Mouse (Mus musculus): ENCODE measurements at regions not wholly inside any gene's neighbourhood (a gene's known extent, or its start where the extent isn't known, plus 50 kb on each side); places are given as distances from the start of the nearest gene placed in this dataset.

- ATAC-seq (ENCODE audit: insufficient read depth) (no peak), DNase-seq (ENCODE audit: low read depth in 3 of 3, low spot score in 3 of 3) (peak; percentile 7 to 17 (median 9))
- WGBS (ENCODE audit: insufficient replicate concordance), result 13% methylated on average over 7 of the region's 7 CpGs
- Histone ChIP-seq H3K27me3 (ENCODE audit: control insufficient read depth, insufficient read depth, low read length) (no peaks in the 10 kb centered on the region), H3K27ac (no peak overlapping the region), H3K4me3 (ENCODE audit: insufficient read depth in 1 of 2, low read depth in 2 of 2, low read length in 2 of 2) (no peak overlapping the region), H3K4me2 (ENCODE audit: low read depth) (no peak overlapping the region), H3K4me1 (replicated peaks; ENCODE audit: control insufficient read depth in 2 of 2, insufficient read depth in 2 of 2, low read length in 1 of 2) (no peaks in the 10 kb centered on the region), H3K36me3 (replicated peaks; ENCODE audit: control insufficient read depth, insufficient read depth, low read depth) (no peaks in the 10 kb centered on the region), H3K9ac (replicated peaks) (no peak overlapping the region), H3K9me3 (ENCODE audit: control insufficient read depth, low read length) (no peaks in the 10 kb centered on the region)
- peak; percentile 57 for TF ChIP-seq CTCF (IDR thresholded peaks at IDR 0.05; ENCODE audit: low read depth)
- TF ChIP-seq EP300 (IDR thresholded peaks at IDR 0.05; ENCODE audit: low read depth), result no peak
Measured at GRCm38 (mm10) chr3:41228536-41228935, 145.7 kb upstream of the Pgrmc2 start.

DNA sequence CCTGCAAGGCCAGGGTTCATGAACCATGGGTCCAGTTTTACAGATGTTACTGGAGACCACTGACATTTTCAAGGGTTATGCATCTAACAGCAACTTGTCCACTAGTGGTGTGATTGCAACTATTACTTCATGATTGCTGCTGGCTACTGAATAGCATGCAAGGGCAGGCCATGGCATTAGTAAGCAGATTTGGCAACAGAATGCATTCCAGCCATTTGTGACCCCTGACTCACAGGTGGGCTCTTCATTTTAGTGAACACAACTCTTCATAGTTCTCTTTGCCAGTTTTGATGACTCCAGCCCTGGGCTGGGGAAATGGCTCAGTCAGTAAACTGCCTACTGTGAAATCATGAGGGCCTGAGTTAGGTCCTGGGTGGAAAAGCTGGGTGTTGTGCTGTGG, 137.9 kb upstream of the Pgrmc2 start:
- no peak for ATAC-seq (ENCODE audit: insufficient read depth)
- H3K36me3 ChIP-seq (replicated peaks; ENCODE audit: control insufficient read depth, insufficient read depth, low read depth), result no peaks in the 10 kb centered on the region

DNA sequence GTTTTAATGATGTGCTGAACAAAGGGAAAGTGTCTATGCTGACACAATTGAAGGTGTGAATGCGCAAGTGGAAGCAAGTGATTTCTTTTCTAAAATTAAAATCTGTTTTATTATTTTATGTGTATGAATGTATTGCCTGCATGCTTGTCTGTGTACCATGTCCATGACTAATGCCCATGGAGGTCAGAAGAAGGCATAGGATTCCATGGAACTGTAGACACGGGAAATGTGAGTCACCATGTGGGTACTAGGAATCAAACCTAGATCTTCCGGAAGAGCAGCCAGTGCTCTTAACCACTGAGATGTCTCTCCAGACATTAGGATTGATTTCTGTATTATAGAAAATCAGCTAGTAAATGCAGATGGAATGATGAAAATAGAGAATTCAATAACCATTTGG, 134.9 kb upstream of the Pgrmc2 start:
- H3K4me2 ChIP-seq (ENCODE audit: low read depth), result no peak overlapping the region
- no peak overlapping the region for H3K27ac ChIP-seq
- no peaks in the 10 kb centered on the region for H3K27me3 ChIP-seq (ENCODE audit: control insufficient read depth, insufficient read depth, low read length)

More for the DNA sequence above, 137.9 kb upstream of the Pgrmc2 start:
- H3K9me3 ChIP-seq (ENCODE audit: control insufficient read depth, low read length), result no peaks in the 10 kb centered on the region
- no peak overlapping the region for H3K4me3 ChIP-seq (ENCODE audit: insufficient read depth in 1 of 2, low read depth in 2 of 2, low read length in 2 of 2)
- no peak for TF ChIP-seq CTCF (IDR thresholded peaks at IDR 0.05; ENCODE audit: low read depth)
- TF ChIP-seq EP300 (IDR thresholded peaks at IDR 0.05; ENCODE audit: low read depth), result no peak
- no peak overlapping the region for H3K27ac ChIP-seq
- H3K27me3 ChIP-seq (ENCODE audit: control insufficient read depth, insufficient read depth, low read length), result no peaks in the 10 kb centered on the region
- H3K4me1 ChIP-seq (replicated peaks; ENCODE audit: control insufficient read depth in 2 of 2, insufficient read depth in 2 of 2, low read length in 1 of 2), result no peaks in the 10 kb centered on the region
- DNase-seq (ENCODE audit: low read depth in 3 of 3, low spot score in 3 of 3), result no peak
- H3K9ac ChIP-seq (replicated peaks), result no peak overlapping the region
- no peak overlapping the region for H3K4me2 ChIP-seq (ENCODE audit: low read depth)

GRCm38 (mm10) chr3:41213533-41213932, 130.7 kb upstream of the Pgrmc2 start:
- Histone ChIP-seq H3K36me3 (replicated peaks; ENCODE audit: control insufficient read depth, insufficient read depth, low read depth) (no peaks in the 10 kb centered on the region), H3K9ac (replicated peaks) (no peak overlapping the region), H3K9me3 (ENCODE audit: control insufficient read depth, low read length) (no peaks in the 10 kb centered on the region), H3K27ac (no peak overlapping the region), H3K27me3 (ENCODE audit: control insufficient read depth, insufficient read depth, low read length) (no peaks in the 10 kb centered on the region), H3K4me3 (ENCODE audit: insufficient read depth in 1 of 2, low read depth in 2 of 2, low read length in 2 of 2) (no peak overlapping the region), H3K4me2 (ENCODE audit: low read depth) (no peak overlapping the region), H3K4me1 (replicated peaks; ENCODE audit: control insufficient read depth in 2 of 2, insufficient read depth in 2 of 2, low read length in 1 of 2) (no peaks in the 10 kb centered on the region)
- 75% methylated on average over 2 of the region's 2 CpGs for WGBS (ENCODE audit: insufficient replicate concordance)
- no peak for ATAC-seq (ENCODE audit: insufficient read depth)
- no peak for TF ChIP-seq CTCF (IDR thresholded peaks at IDR 0.05; ENCODE audit: low read depth)
- no peak for DNase-seq (ENCODE audit: low read depth in 3 of 3, low spot score in 3 of 3)

More for the DNA sequence above, 134.9 kb upstream of the Pgrmc2 start:
- no peak for DNase-seq (ENCODE audit: low read depth in 3 of 3, low spot score in 3 of 3)
- Histone ChIP-seq H3K9me3 (ENCODE audit: control insufficient read depth, low read length) (no peaks in the 10 kb centered on the region), H3K36me3 (replicated peaks; ENCODE audit: control insufficient read depth, insufficient read depth, low read depth) (no peaks in the 10 kb centered on the region), H3K4me3 (ENCODE audit: insufficient read depth in 1 of 2, low read depth in 2 of 2, low read length in 2 of 2) (no peak overlapping the region), H3K9ac (replicated peaks) (no peak overlapping the region), H3K4me1 (replicated peaks; ENCODE audit: control insufficient read depth in 2 of 2, insufficient read depth in 2 of 2, low read length in 1 of 2) (no peaks in the 10 kb centered on the region)
- 71% methylated on average over 3 of the region's 3 CpGs for WGBS (ENCODE audit: insufficient replicate concordance)
- TF ChIP-seq CTCF (IDR thresholded peaks at IDR 0.05; ENCODE audit: low read depth) (no peak), EP300 (IDR thresholded peaks at IDR 0.05; ENCODE audit: low read depth) (no peak)
- ATAC-seq (ENCODE audit: insufficient read depth), result no peak

- Histone ChIP-seq H3K9me3 (ENCODE audit: control insufficient read depth, low read length) (no peaks in the 10 kb centered on the region), H3K4me1 (replicated peaks; ENCODE audit: control insufficient read depth in 2 of 2, insufficient read depth in 2 of 2, low read length in 1 of 2) (no peaks in the 10 kb centered on the region), H3K27me3 (ENCODE audit: control insufficient read depth, insufficient read depth, low read length) (no peaks in the 10 kb centered on the region), H3K4me2 (ENCODE audit: low read depth) (no peak overlapping the region), H3K27ac (no peak overlapping the region), H3K4me3 (ENCODE audit: insufficient read depth in 1 of 2, low read depth in 2 of 2, low read length in 2 of 2) (no peak overlapping the region), H3K36me3 (replicated peaks; ENCODE audit: control insufficient read depth, insufficient read depth, low read depth) (no peaks in the 10 kb centered on the region), H3K9ac (replicated peaks) (no peak overlapping the region)
- WGBS (ENCODE audit: insufficient replicate concordance), result 59% methylated on average over 7 of the region's 7 CpGs
- TF ChIP-seq EP300 (IDR thresholded peaks at IDR 0.05; ENCODE audit: low read depth) (no peak), CTCF (IDR thresholded peaks at IDR 0.05; ENCODE audit: low read depth) (no peak)
- DNase-seq (ENCODE audit: low read depth in 3 of 3, low spot score in 3 of 3) (no peak), ATAC-seq (ENCODE audit: insufficient read depth) (no peak)
Measured at GRCm38 (mm10) chr3:41210333-41210732, 127.5 kb upstream of the Pgrmc2 start.
